Mouse (Mus musculus) neural tube, embryonic 11.5 days (tissue): ENCODE results near the gene Asb16. TPM values are rescaled to one million over a fixed set of nuclear protein-coding genes. Genes with fewer than 3 reads are reported as not detected.

ENCODE experiments used
- ATAC-seq: fragments of 200-750 bp; cut with Nextera tagmentation; 2 replicates; pipeline ENCODE4 v1.8.0; 2017; ENCODE audit warnings: moderate number of reproducible peaks, mild to moderate bottlenecking, moderate TSS enrichment, moderate library complexity; ENCODE audit not compliant: insufficient read depth, low FRiP score, low TSS enrichment
- DNase-seq: peaks from one replicate; pipeline ENCODE4 v3.0.0-alpha.2; 2015; ENCODE audit warnings: low spot score
- H3K27ac ChIP-seq: fragments of 300-500 bp; sonication (generic); 2 replicates; pipeline ENCODE4 v1.5.1; 2014; ENCODE audit warnings: low read depth, mild to moderate bottlenecking, low read length
- H3K27me3 ChIP-seq: fragments of 300-500 bp; sonication (generic); 2 replicates; pipeline ENCODE4 v1.6.1; 2014; ENCODE audit warnings: mild to moderate bottlenecking, low read length, mixed read lengths; ENCODE audit not compliant: control insufficient read depth, insufficient read depth
- H3K36me3 ChIP-seq: fragments of 300-500 bp; sonication (generic); 2 replicates; pipeline ENCODE4 v1.6.1; 2014; ENCODE audit warnings: mild to moderate bottlenecking, low read length, moderate library complexity, mixed read lengths; ENCODE audit not compliant: control insufficient read depth, insufficient read depth
- H3K4me1 ChIP-seq: fragments of 300-500 bp; sonication (generic); 2 replicates; pipeline ENCODE4 v1.6.1; 2014; ENCODE audit warnings: low read length, mixed read lengths; ENCODE audit not compliant: control insufficient read depth, insufficient read depth
- H3K4me2 ChIP-seq: fragments of 300-500 bp; sonication (generic); 2 replicates; pipeline ENCODE4 v1.6.1; 2014; ENCODE audit warnings: low read depth, mild to moderate bottlenecking, moderate library complexity
- H3K4me3 ChIP-seq: fragments of 300-500 bp; sonication (generic); 2 replicates; pipeline ENCODE4 v1.5.1; 2014; ENCODE audit warnings: low read depth, low read length
- H3K9ac ChIP-seq: fragments of 300-500 bp; sonication (generic); 2 replicates; pipeline ENCODE4 v1.6.1; 2014; ENCODE audit warnings: mild to moderate bottlenecking, low read length
- H3K9me3 ChIP-seq: fragments of 300-500 bp; sonication (generic); 2 replicates; pipeline ENCODE4 v1.6.1; 2016; ENCODE audit warnings: low read length; ENCODE audit not compliant: control insufficient read depth
- WGBS: fragments of 180-500 bp; shearing (Covaris S2); extraction: QIAGEN DNeasy Blood & Tissue Kit; methylation state at CpG from one replicate; pipeline ENCODE4 v1.1.7; 2014; 5-methylcytosine and 5-hydroxymethylcytosine counted together
- polyA plus RNA-seq: library from polyadenylated mRNA; unstranded; fragments of >200 nt; fragmentation: Nextera tagmentation; extraction: Ambion mirVana; gene quantifications from 2 replicates; pipeline ENCODE4 v1.2.1, GENCODE M21; 2014

Gene Asb16
- polyA plus RNA-seq, 1 experiment from 2014 or later, result not detected

DNA sequence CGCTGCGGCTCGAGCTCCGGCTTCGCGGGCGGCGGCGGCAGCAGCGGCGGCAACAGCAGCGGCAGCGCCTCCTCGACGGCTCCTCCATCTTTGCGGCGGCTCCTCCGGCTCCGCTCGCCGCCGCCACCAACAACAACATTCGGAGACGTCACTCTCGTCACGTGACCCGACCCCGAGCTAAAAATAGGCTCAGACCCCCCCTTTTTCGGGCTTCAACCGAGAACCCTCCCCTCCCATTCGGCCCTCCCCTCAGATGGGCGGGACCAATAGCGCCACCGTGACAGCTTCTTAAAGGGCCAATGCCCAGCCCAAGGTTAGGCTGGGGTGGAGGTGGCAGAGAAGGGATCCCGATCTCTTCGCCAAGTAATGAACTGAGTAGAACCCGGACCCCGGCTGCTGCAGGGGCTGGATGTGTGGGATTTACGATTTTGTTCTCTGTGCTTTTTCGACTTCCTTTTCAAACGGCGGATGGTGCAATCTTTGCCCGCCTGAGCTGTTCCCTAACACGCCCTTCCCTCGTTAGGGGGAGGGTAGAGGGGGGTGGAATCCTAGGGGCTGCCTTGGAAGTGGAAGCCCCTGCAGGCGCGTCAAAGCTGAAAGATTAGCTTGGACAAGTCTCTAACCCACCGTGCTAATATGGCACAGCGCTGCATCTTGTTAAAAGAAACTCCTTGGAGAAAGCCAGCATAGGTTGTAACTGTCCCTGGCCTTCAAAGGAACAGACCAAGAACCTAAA is 38.4 kb upstream of the Asb16 start, which contains the start of gene Hdac5:
Gene Hdac5, minus strand, starts transcription at position 161 of the 736 bp plus-strand sequence.
- H3K4me2 ChIP-seq, result peak within 1 kb of the TSS; percentile 83
- H3K27me3 ChIP-seq, result no peaks in the 10 kb centered on the region
- H3K27ac ChIP-seq, result peak within 1 kb of the TSS; percentile 85
- H3K9me3 ChIP-seq, result no peaks in the 10 kb centered on the region
- under 1% methylated on average over 35 of the region's 49 CpGs for WGBS
- ATAC-seq (peak; percentile 80), DNase-seq (peak; percentile 99)
- H3K4me3 ChIP-seq, result peak within 1 kb of the TSS; percentile 96
- peak within 1 kb of the TSS; percentile 91 for H3K9ac ChIP-seq
- H3K36me3 ChIP-seq, result no peaks in the 10 kb centered on the region
- peaks cover 38% of the 10 kb centered on the region for H3K4me1 ChIP-seq

- Histone ChIP-seq H3K4me2 (no peak overlapping the region), H3K4me3 (no peak overlapping the region), H3K36me3 (no peaks in the 10 kb centered on the region), H3K27ac (no peak overlapping the region), H3K9me3 (no peaks in the 10 kb centered on the region), H3K27me3 (no peaks in the 10 kb centered on the region), H3K9ac (no peak overlapping the region), H3K4me1 (no peaks in the 10 kb centered on the region)
- DNase-seq, result no peak
- WGBS, result 69% methylated on average over 2 of the region's 2 CpGs
- no peak for ATAC-seq
Observed at GRCm38 (mm10) chr11:102236022-102236421, 32.5 kb upstream of the Asb16 start.

DNA sequence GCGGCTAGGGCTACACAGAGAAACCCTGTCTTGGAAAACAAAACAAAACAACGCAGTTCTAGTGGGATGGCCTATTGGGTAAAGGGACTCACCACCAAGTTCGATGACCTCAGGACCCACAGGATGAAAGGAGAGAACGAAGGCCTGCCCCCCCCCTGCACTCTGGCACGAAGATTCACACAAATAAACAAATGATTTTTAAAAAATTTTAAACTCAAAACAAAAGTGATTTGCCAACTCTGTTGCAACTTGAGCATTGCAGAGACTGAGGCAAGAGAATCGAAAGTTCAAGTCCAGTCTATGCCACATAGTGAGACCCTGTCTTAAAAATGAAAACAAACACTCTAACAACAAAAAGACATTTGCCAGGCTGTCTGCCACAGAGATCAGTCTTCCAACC is 27.9 kb upstream of the Asb16 start:
- 92% methylated on average over 6 of the region's 6 CpGs for WGBS
- ATAC-seq, result no peak
- Histone ChIP-seq H3K4me3 (no peak overlapping the region), H3K36me3 (no peaks in the 10 kb centered on the region), H3K9me3 (no peaks in the 10 kb centered on the region), H3K27ac (no peak overlapping the region), H3K9ac (no peak overlapping the region), H3K4me1 (peaks cover 8% of the 10 kb centered on the region; the same call in 1 of the 2 replicates), H3K27me3 (no peaks in the 10 kb centered on the region), H3K4me2 (no peak overlapping the region)
- DNase-seq, result no peak

- Histone ChIP-seq H3K27me3 (no peaks in the 10 kb centered on the region), H3K4me2 (no peak overlapping the region), H3K27ac (no peak overlapping the region), H3K9me3 (no peaks in the 10 kb centered on the region), H3K4me1 (peaks cover 8% of the 10 kb centered on the region; the same call in 1 of the 2 replicates), H3K36me3 (no peaks in the 10 kb centered on the region), H3K4me3 (no peak overlapping the region), H3K9ac (no peak overlapping the region)
- ATAC-seq, result no peak
- DNase-seq, result no peak
- 91% methylated on average over 5 of the region's 5 CpGs for WGBS
Observed at GRCm38 (mm10) chr11:102241246-102241645, 27.3 kb upstream of the Asb16 start.

- Histone ChIP-seq H3K9ac (no peak overlapping the region), H3K9me3 (no peaks in the 10 kb centered on the region), H3K4me2 (no peak overlapping the region), H3K4me3 (no peak overlapping the region), H3K4me1 (peaks cover 8% of the 10 kb centered on the region; the same call in 1 of the 2 replicates), H3K36me3 (no peaks in the 10 kb centered on the region), H3K27me3 (no peaks in the 10 kb centered on the region), H3K27ac (no peak overlapping the region)
- DNase-seq (no peak), ATAC-seq (no peak)
- 51% methylated on average over 5 of the region's 5 CpGs for WGBS
Observed at GRCm38 (mm10) chr11:102241874-102242273, 26.7 kb upstream of the Asb16 start.

DNA sequence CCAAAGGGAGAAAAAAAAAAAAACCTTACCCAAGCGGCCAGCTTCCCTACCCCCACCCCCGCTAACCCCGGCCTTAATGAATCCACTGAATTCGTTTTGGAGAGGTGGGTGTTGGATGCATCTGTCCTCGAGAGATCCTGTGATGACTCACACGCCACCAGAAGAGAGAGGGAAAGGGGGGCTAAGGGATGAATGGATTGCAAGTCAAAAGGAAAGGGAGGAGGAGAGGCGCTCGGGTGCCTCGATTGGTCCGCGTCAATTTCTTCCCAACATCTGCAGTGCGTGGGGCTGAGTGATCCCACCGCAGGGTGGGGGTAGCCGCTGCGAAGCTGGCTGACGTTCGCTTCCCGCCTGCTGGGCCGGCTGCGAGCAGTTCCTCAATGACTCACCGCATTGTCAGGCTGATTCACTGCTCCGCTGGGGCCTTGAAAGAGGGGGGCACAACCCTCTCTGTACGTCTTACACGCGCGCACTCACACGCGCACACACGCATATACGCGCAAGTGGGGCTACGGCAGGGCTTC is 23.6 kb upstream of the Asb16 start:
- Histone ChIP-seq H3K27ac (peak overlapping the region; percentile 64), H3K36me3 (no peaks in the 10 kb centered on the region), H3K4me3 (peak overlapping the region; percentile 27), H3K9ac (peak overlapping the region; percentile 58), H3K4me2 (peak overlapping the region; percentile 65), H3K4me1 (peaks cover 11% of the 10 kb centered on the region; the same call in 1 of the 2 replicates), H3K27me3 (no peaks in the 10 kb centered on the region), H3K9me3 (no peaks in the 10 kb centered on the region)
- under 1% methylated on average over 32 of the region's 32 CpGs for WGBS
- DNase-seq (peak; percentile 77), ATAC-seq (0 out of 2 replicates have a peak, but pooled peaks have one; percentile 45)

- Histone ChIP-seq H3K27ac (no peak overlapping the region), H3K4me3 (no peak overlapping the region), H3K36me3 (no peaks in the 10 kb centered on the region; the same call in 1 of the 2 replicates), H3K27me3 (no peaks in the 10 kb centered on the region), H3K9ac (peak overlapping the region; percentile 58), H3K9me3 (no peaks in the 10 kb centered on the region), H3K4me1 (peaks cover 11% of the 10 kb centered on the region; the same call in 1 of the 2 replicates), H3K4me2 (peak overlapping the region; percentile 65)
- 58% methylated on average over 14 of the region's 14 CpGs for WGBS
- ATAC-seq, result no peak
- DNase-seq, result no peak
Observed at GRCm38 (mm10) chr11:102245581-102246272, 22.8 kb upstream of the Asb16 start.

DNA sequence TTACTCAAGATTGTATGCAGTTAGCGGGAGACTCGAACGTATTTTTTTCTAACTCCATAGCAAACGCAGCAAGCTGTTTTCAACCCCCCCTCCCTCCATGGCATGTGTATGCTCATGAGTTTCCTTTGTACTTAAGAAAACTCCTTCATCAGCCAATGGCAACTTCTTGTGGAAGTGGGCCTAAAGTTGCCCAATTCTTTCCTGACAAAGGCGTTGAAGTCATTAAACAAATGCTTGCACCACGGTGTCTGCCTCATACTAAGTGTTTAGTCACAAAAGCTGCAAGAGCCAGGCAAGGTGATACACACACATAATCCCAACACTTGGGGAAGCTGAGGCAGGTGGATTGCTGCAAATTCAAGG is 22.3 kb upstream of the Asb16 start:
- H3K4me1 ChIP-seq, result peaks cover 11% of the 10 kb centered on the region; the same call in 1 of the 2 replicates
- H3K9me3 ChIP-seq, result no peaks in the 10 kb centered on the region
- no peak for ATAC-seq
- DNase-seq, result no peak
- no peak overlapping the region for H3K27ac ChIP-seq
- no peak overlapping the region; the same call in 1 of the 2 replicates for H3K4me3 ChIP-seq
- no peak overlapping the region for H3K9ac ChIP-seq
- 88% methylated on average over 6 of the region's 6 CpGs for WGBS
- no peak overlapping the region for H3K4me2 ChIP-seq
- no peaks in the 10 kb centered on the region; the same call in 1 of the 2 replicates for H3K36me3 ChIP-seq
- no peaks in the 10 kb centered on the region for H3K27me3 ChIP-seq
